Mouse (Mus musculus) G1E (cell line): ENCODE data around the gene Cul7. TPM values are rescaled to one million over a fixed set of nuclear protein-coding genes. Genes with fewer than 3 reads are reported as not detected.

ENCODE experiments used
- ATAC-seq: 2 replicates; pipeline ENCODE4 v1.8.0; 2016; ENCODE audit warnings: mild to moderate bottlenecking; ENCODE audit not compliant: insufficient number of reproducible peaks, poor library complexity, low FRiP score, severe bottlenecking; ENCODE audit errors: extremely low read depth
- DNase-seq: peaks from one replicate; pipeline ENCODE4 v3.0.0; 2012; ENCODE audit warnings: low spot score
- H3K27me3 ChIP-seq: 2 replicates; pipeline ENCODE4 v1.6.1; 2012; ENCODE audit warnings: mild to moderate bottlenecking, low read length, inconsistent platforms; ENCODE audit not compliant: insufficient read depth
- H3K36me3 ChIP-seq: replicated peaks from 2 replicates; pipeline ENCODE3; 2012; ENCODE audit warnings: mild to moderate bottlenecking, inconsistent platforms
- H3K4me1 ChIP-seq: 2 replicates; pipeline ENCODE4 v1.6.1; 2012; ENCODE audit warnings: low read depth, low read length, inconsistent platforms, mixed read lengths; ENCODE audit not compliant: insufficient read depth
- H3K4me3 ChIP-seq: 2 replicates; pipeline ENCODE4 v1.5.1; 2012; ENCODE audit warnings: low read depth, mild to moderate bottlenecking, inconsistent platforms, low read length, moderate library complexity, mixed read lengths
- H3K9me3 ChIP-seq: replicated peaks from 2 replicates; pipeline ENCODE4 v1.6.1; 2012; ENCODE audit warnings: inconsistent platforms
- CTCF ChIP-seq: IDR thresholded peaks from 2 replicates; pipeline ENCODE4 v1.5.1; 2012; ENCODE audit warnings: low read depth, low read length, inconsistent platforms, mixed read lengths
- GATA1 ChIP-seq: IDR thresholded peaks from 2 replicates; pipeline ENCODE4 v1.6.1; 2012; ENCODE audit warnings: borderline replicate concordance, low read length, inconsistent platforms, mixed read lengths
- GATA2 ChIP-seq: IDR thresholded peaks from 2 replicates; pipeline ENCODE4 v1.6.1; 2012; ENCODE audit warnings: low read depth, low read length, inconsistent platforms, borderline replicate concordance
- POLR2AphosphoS5 ChIP-seq: IDR thresholded peaks from 2 replicates; pipeline ENCODE4 v1.6.1; 2012; ENCODE audit warnings: low read depth, low read length, inconsistent platforms; ENCODE audit not compliant: insufficient replicate concordance
- TAL1 ChIP-seq: conservative IDR thresholded peaks from 2 replicates; pipeline ENCODE4 v1.6.1; 2012; ENCODE audit warnings: low read depth, low read length, inconsistent platforms, mixed read lengths
- polyA plus RNA-seq: library from polyadenylated mRNA; stranded (reverse); fragments of >175 nt; gene quantifications from 2 replicates; pipeline ENCODE4 v1.2.3, GENCODE M21; 2012
- total RNA-seq, 2 experiments: library from RNA; stranded (forward) in 1 of 2; stranded (reverse) in 1 of 2; fragments of 200-1000 nt in 1 of 2; fragments of >200 nt in 1 of 2; fragmentation: Nextera tagmentation in 1 of 2; gene quantifications; 2 replicates each; pipeline ENCODE4 v1.2.3; 2014 to 2017

Gene Cul7
- total and polyA plus RNA-seq, 3 experiments: 27.4 to 136 (median 44.1) TPM

GRCm38 (mm10) chr17:46618394-46618768 is 31.8 kb upstream of the Cul7 start:
- Histone ChIP-seq H3K4me3 (no peak overlapping the region), H3K9me3 (no peaks in the 10 kb centered on the region), H3K36me3 (no peaks in the 10 kb centered on the region), H3K4me1 (no peaks in the 10 kb centered on the region), H3K27me3 (peaks cover 40% of the 10 kb centered on the region)
- DNase-seq (no peak), ATAC-seq (no peak)
- TF ChIP-seq POLR2AphosphoS5 (no peak), GATA2 (no peak), GATA1 (no peak)

- ATAC-seq (no peak), DNase-seq (no peak)
- H3K9me3 ChIP-seq: no peaks in the 10 kb centered on the region
- TF ChIP-seq TAL1 (no peak), GATA2 (no peak)
- H3K36me3 ChIP-seq: no peaks in the 10 kb centered on the region
- no peak overlapping the region for H3K4me3 ChIP-seq
- H3K27me3 ChIP-seq: peaks cover 35% of the 10 kb centered on the region
- no peaks in the 10 kb centered on the region for H3K4me1 ChIP-seq
Measured at GRCm38 (mm10) chr17:46618769-46619682, 31.1 kb upstream of the Cul7 start.

GRCm38 (mm10) chr17:46619683-46620357 is 30.3 kb upstream of the Cul7 start:
- ATAC-seq (no peak), DNase-seq (no peak)
- Histone ChIP-seq H3K9me3 (no peaks in the 10 kb centered on the region), H3K4me1 (no peaks in the 10 kb centered on the region), H3K27me3 (peaks cover 38% of the 10 kb centered on the region), H3K4me3 (no peak overlapping the region), H3K36me3 (no peaks in the 10 kb centered on the region)
- TF ChIP-seq GATA1 (no peak), GATA2 (no peak), CTCF (no peak), POLR2AphosphoS5 (no peak), TAL1 (no peak)

GRCm38 (mm10) chr17:46621324-46621723 is 28.8 kb upstream of the Cul7 start:
- Histone ChIP-seq H3K4me1 (no peaks in the 10 kb centered on the region), H3K27me3 (peaks cover 35% of the 10 kb centered on the region), H3K4me3 (no peak overlapping the region), H3K36me3 (no peaks in the 10 kb centered on the region), H3K9me3 (no peaks in the 10 kb centered on the region)
- ATAC-seq: no peak
- no peak for TF ChIP-seq POLR2AphosphoS5
- no peak for TF ChIP-seq TAL1
- TF ChIP-seq GATA2: no peak
- no peak for TF ChIP-seq GATA1
- no peak for TF ChIP-seq CTCF
- DNase-seq: no peak

- Histone ChIP-seq H3K36me3 (no peaks in the 10 kb centered on the region), H3K4me1 (no peaks in the 10 kb centered on the region)
Measured at GRCm38 (mm10) chr17:46622269-46622668, 27.9 kb upstream of the Cul7 start.

GRCm38 (mm10) chr17:46623819-46624557 is 26.1 kb upstream of the Cul7 start:
- DNase-seq: no peak
- no peaks in the 10 kb centered on the region for H3K9me3 ChIP-seq
- H3K4me3 ChIP-seq: no peak overlapping the region
- H3K4me1 ChIP-seq: no peaks in the 10 kb centered on the region
- no peak for TF ChIP-seq TAL1
- TF ChIP-seq CTCF: no peak
- TF ChIP-seq POLR2AphosphoS5: no peak
- no peak for TF ChIP-seq GATA1
- no peak for TF ChIP-seq GATA2
- H3K27me3 ChIP-seq: peaks cover 39% of the 10 kb centered on the region
- no peak for ATAC-seq
- no peaks in the 10 kb centered on the region for H3K36me3 ChIP-seq

More at GRCm38 (mm10) chr17:46622269-46622668, 27.9 kb upstream of the Cul7 start:
- TF ChIP-seq TAL1 (no peak), CTCF (no peak), GATA1 (no peak), POLR2AphosphoS5 (no peak), GATA2 (no peak)
- Histone ChIP-seq H3K9me3 (no peaks in the 10 kb centered on the region), H3K27me3 (peaks cover 36% of the 10 kb centered on the region), H3K4me3 (no peak overlapping the region)
- DNase-seq: no peak
- ATAC-seq: no peak
